Mouse (Mus musculus) gastrocnemius, postnatal 36 days (tissue): ENCODE results near the gene Cdkn2d. TPM values are rescaled to one million over a fixed set of nuclear protein-coding genes. Genes with fewer than 3 reads are reported as not detected.
A peak's percentile ranks its signal among the peaks of the same experiment; 100 is the strongest.
"Not testable (repeated sequence)": the region's sequence is repeated elsewhere in the genome, so short reads cannot be mapped to it uniquely, and the experiment has no call there.

Source experiments
- DNase-seq, 2 experiments: peaks; one replicate each; pipeline ENCODE4 v3.0.0; 2022
- intact Hi-C: fragments of 180-260 bp; cut with DNase I; formaldehyde crosslinking; loops from one replicate; pipeline ENCODE4 v1.15.1; 2025
- long read RNA-seq, 2 experiments: library from polyadenylated mRNA; stranded (forward); transcript quantifications; one replicate each; pipeline ENCODE4 v2.0.0; 2021
- total RNA-seq, 2 experiments: library from RNA; stranded (reverse); gene quantifications; 2 replicates each; pipeline ENCODE4 v1.2.3; 2021

Cdkn2d gene
- 10 to 100 TPM in 1 of 2 experiments, 1 to 10 TPM in 1; 8.4 to 10.1 TPM for total RNA-seq
- long read RNA-seq, experiment 1, transcript Cdkn2d-203 (2 exons, 1,423 nt), result major isoform, 20 of 21 reads
- long read RNA-seq, experiment 1, partial matches to known transcripts, result 0 of 21 reads
- long read RNA-seq, experiment 1, other reads (novel, unspliced or antisense), result 1 of 21 reads
- long read RNA-seq, experiment 2, transcript Cdkn2d-203 (2 exons, 1,423 nt), result major isoform, 19 of 23 reads
- long read RNA-seq, experiment 2, partial matches to known transcripts, result 0 of 23 reads
- long read RNA-seq, experiment 2, other reads (novel, unspliced or antisense), result 4 of 23 reads

- intact Hi-C loops, result no loop called here
- peak; percentile 99 to 100 for DNase-seq
Observed at GRCm38 (mm10) chr9:21291022-21291787, at the start of gene Cdkn2d. TSS of gene Cdkn2d (minus strand) at chr9:21291407.

GRCm38 (mm10) chr9:21340411-21340810, 49.2 kb upstream of the Cdkn2d start:
- intact Hi-C loops, result no loop called here
- DNase-seq, result no peak

GRCm38 (mm10) chr9:21337652-21338051, 46.4 kb upstream of the Cdkn2d start:
- intact Hi-C loops, result no loop called here
- peak; percentile 54 to 57 for DNase-seq

- no peak for DNase-seq
- intact Hi-C loops, result no loop called here
Observed at GRCm38 (mm10) chr9:21336491-21336890, 45.3 kb upstream of the Cdkn2d start.

- intact Hi-C loops, result no loop called here
- no peak for DNase-seq
Observed at GRCm38 (mm10) chr9:21335391-21335790, 44.2 kb upstream of the Cdkn2d start.

- DNase-seq, result no peak
- intact Hi-C loops, result no loop called here
Observed at GRCm38 (mm10) chr9:21334747-21335146, 43.5 kb upstream of the Cdkn2d start.

- intact Hi-C loops, result no loop called here
Observed at GRCm38 (mm10) chr9:21333523-21333922, 42.3 kb upstream of the Cdkn2d start.

GRCm38 (mm10) chr9:21332161-21333061, 41.2 kb upstream of the Cdkn2d start:
- DNase-seq, result no peak
- intact Hi-C loops, result no loop called here

More at GRCm38 (mm10) chr9:21333523-21333922, 42.3 kb upstream of the Cdkn2d start:
- DNase-seq, result no peak

- intact Hi-C loops, result no loop called here
- no peak for DNase-seq
Observed at GRCm38 (mm10) chr9:21331365-21332140, 40.3 kb upstream of the Cdkn2d start.

GRCm38 (mm10) chr9:21329699-21330289, 38.6 kb upstream of the Cdkn2d start:
- no peak for DNase-seq
- intact Hi-C loops, result no loop called here

- peak in 1 of 2 experiments; percentile 51 for DNase-seq
- intact Hi-C loops, result no loop called here
Observed at GRCm38 (mm10) chr9:21329041-21329440, 37.8 kb upstream of the Cdkn2d start.

GRCm38 (mm10) chr9:21328041-21328440, 36.8 kb upstream of the Cdkn2d start:
- intact Hi-C loops, result no loop called here
- no peak for DNase-seq

- DNase-seq, result no peak
- intact Hi-C loops, result no loop called here
Observed at GRCm38 (mm10) chr9:21327569-21327968, 36.4 kb upstream of the Cdkn2d start.

GRCm38 (mm10) chr9:21324269-21324668, 33.1 kb upstream of the Cdkn2d start:
- intact Hi-C loops, result no loop called here
- no peak for DNase-seq

GRCm38 (mm10) chr9:21322917-21323297, 31.7 kb upstream of the Cdkn2d start:
- DNase-seq, intact Hi-C loops: not testable (repeated sequence)

- DNase-seq, result no peak
- intact Hi-C loops, result no loop called here
Observed at GRCm38 (mm10) chr9:21322211-21322916, 31.2 kb upstream of the Cdkn2d start.

GRCm38 (mm10) chr9:21321513-21321835, 30.3 kb upstream of the Cdkn2d start:
- DNase-seq, result no peak
- intact Hi-C loops, result no loop called here

GRCm38 (mm10) chr9:21320619-21321512, 29.7 kb upstream of the Cdkn2d start, which contains the start of gene Slc44a2:
TSS of gene Slc44a2 (plus strand) at chr9:21320698.
- intact Hi-C loops, result no loop called here

More at GRCm38 (mm10) chr9:21320619-21321512, 29.7 kb upstream of the Cdkn2d start, which contains the start of gene Slc44a2:
- peak; percentile 82 to 83 for DNase-seq
